Mouse (Mus musculus) neural tube, embryonic 13.5 days (tissue): ENCODE results near the gene Trmt2a. TPM values are rescaled to one million over a fixed set of nuclear protein-coding genes. Genes with fewer than 3 reads are reported as not detected.
"Not testable (repeated sequence)": the region's sequence is repeated elsewhere in the genome, so short reads cannot be mapped to it uniquely, and the experiment has no call there.

Experiments
- ATAC-seq: fragments of 200-750 bp; cut with Nextera tagmentation; 2 replicates; pipeline ENCODE4 v1.8.0; 2017; ENCODE audit warnings: low read depth, mild to moderate bottlenecking, moderate TSS enrichment, moderate library complexity
- H3K27ac ChIP-seq: fragments of 300-500 bp; sonication (generic); replicated peaks from 2 replicates; pipeline ENCODE4 v1.5.1; 2015; ENCODE audit warnings: moderate library complexity, mild to moderate bottlenecking, inconsistent platforms
- H3K27me3 ChIP-seq: fragments of 300-500 bp; sonication (generic); 2 replicates; pipeline ENCODE4 v1.6.1; 2015; ENCODE audit warnings: mild to moderate bottlenecking, inconsistent platforms
- H3K36me3 ChIP-seq: fragments of 300-500 bp; sonication (generic); 2 replicates; pipeline ENCODE4 v1.6.1; 2015; ENCODE audit warnings: mild to moderate bottlenecking, inconsistent platforms
- H3K4me1 ChIP-seq: fragments of 300-500 bp; sonication (generic); replicated peaks from 2 replicates; pipeline ENCODE4 v1.6.1; 2015; ENCODE audit warnings: inconsistent platforms
- H3K4me2 ChIP-seq: fragments of 300-500 bp; sonication (generic); 2 replicates; pipeline ENCODE4 v1.6.1; 2015; ENCODE audit warnings: inconsistent platforms, mild to moderate bottlenecking, moderate library complexity
- H3K4me3 ChIP-seq: fragments of 300-500 bp; sonication (generic); 2 replicates; pipeline ENCODE4 v1.5.1; 2015; ENCODE audit warnings: mild to moderate bottlenecking, inconsistent platforms
- H3K9ac ChIP-seq: fragments of 300-500 bp; sonication (generic); 2 replicates; pipeline ENCODE4 v1.6.1; 2015; ENCODE audit warnings: moderate library complexity, mild to moderate bottlenecking, inconsistent platforms
- H3K9me3 ChIP-seq: fragments of 300-500 bp; sonication (generic); 2 replicates; pipeline ENCODE4 v1.6.1; 2016; ENCODE audit warnings: inconsistent platforms
- WGBS: fragments of 180-500 bp; shearing (Covaris S2); methylation state at CpG from one replicate; pipeline ENCODE4 v1.1.7; 2015; 5-methylcytosine and 5-hydroxymethylcytosine counted together
- microRNA counts: library from miRNA; unstranded; fragments of <30 nt; microRNA quantifications from one replicate; lab custom pipeline; 2016
- microRNA-seq: library from miRNA; unstranded; fragments of <30 nt; microRNA quantifications from one replicate; pipeline ENCODE4, GENCODE M21; 2016
- polyA plus RNA-seq: library from polyadenylated mRNA; unstranded; fragments of >200 nt; fragmentation: Nextera tagmentation; extraction: Ambion mirVana; gene quantifications from 2 replicates; pipeline ENCODE4 v1.2.1, GENCODE M21; 2015

Trmt2a gene
- polyA plus RNA-seq, 1 experiment from 2014 or later, result 92.0 TPM

GRCm38 (mm10) chr16:18252736-18253135 lies 4.3 kb downstream of the Trmt2a start:
- Histone ChIP-seq H3K27ac (no peak overlapping the region), H3K9ac (no peak overlapping the region), H3K4me1 (peaks cover 29% of the 10 kb centered on the region), H3K27me3 (no peaks in the 10 kb centered on the region), H3K4me2 (no peak overlapping the region), H3K4me3 (no peak overlapping the region), H3K9me3 (no peaks in the 10 kb centered on the region), H3K36me3 (peaks cover 72% of the 10 kb centered on the region)
- no peak for ATAC-seq
- WGBS, result 82% methylated on average over 6 of the region's 6 CpGs

GRCm38 (mm10) chr16:18253866-18254265 lies 5.4 kb downstream of the Trmt2a start:
- H3K4me1 ChIP-seq, result peaks cover 27% of the 10 kb centered on the region
- no peak overlapping the region for H3K9ac ChIP-seq
- H3K27me3 ChIP-seq, result no peaks in the 10 kb centered on the region
- no peaks in the 10 kb centered on the region for H3K9me3 ChIP-seq
- no peak overlapping the region for H3K4me3 ChIP-seq
- peaks cover 81% of the 10 kb centered on the region for H3K36me3 ChIP-seq
- no peak overlapping the region for H3K27ac ChIP-seq
- H3K4me2 ChIP-seq, result no peak overlapping the region
- ATAC-seq, result no peak
- 93% methylated on average over 1 of the region's 1 CpGs for WGBS

- H3K27me3 ChIP-seq, result no peaks in the 10 kb centered on the region
- H3K4me1 ChIP-seq, result no peaks in the 10 kb centered on the region
- H3K27ac ChIP-seq, result no peak within 1 kb of the TSS
- no peaks in the 10 kb centered on the region for H3K9me3 ChIP-seq
- H3K36me3 ChIP-seq, result peaks cover 92% of the 10 kb centered on the region
- H3K4me3 ChIP-seq, result no peak within 1 kb of the TSS
- no peak within 1 kb of the TSS for H3K9ac ChIP-seq
- WGBS, result 94% methylated on average over 2 of the region's 2 CpGs
- H3K4me2 ChIP-seq, result no peak within 1 kb of the TSS
- ATAC-seq, result no peak
Measured at GRCm38 (mm10) chr16:18258221-18258620, 9.7 kb downstream of the Trmt2a start, which contains the start of gene Gm49776. Gm49776 (minus strand) TSS chr16:18258321.

- no peak overlapping the region for H3K27ac ChIP-seq
- no peak overlapping the region for H3K9ac ChIP-seq
- H3K4me3 ChIP-seq, result no peak overlapping the region
- peaks cover 87% of the 10 kb centered on the region for H3K36me3 ChIP-seq
- no peaks in the 10 kb centered on the region for H3K27me3 ChIP-seq
- WGBS, result 88% methylated on average over 2 of the region's 2 CpGs
- H3K9me3 ChIP-seq, result no peaks in the 10 kb centered on the region
- no peak overlapping the region for H3K4me2 ChIP-seq
- no peaks in the 10 kb centered on the region for H3K4me1 ChIP-seq
- ATAC-seq, result no peak
Measured at GRCm38 (mm10) chr16:18265024-18265423, 16.5 kb downstream of the Trmt2a start.

- Histone ChIP-seq H3K9ac (no peak overlapping the region), H3K27me3 (no peaks in the 10 kb centered on the region), H3K4me3 (no peak overlapping the region), H3K27ac (no peak overlapping the region), H3K4me2 (no peak overlapping the region), H3K9me3 (no peaks in the 10 kb centered on the region), H3K36me3 (peaks cover 93% of the 10 kb centered on the region), H3K4me1 (no peaks in the 10 kb centered on the region)
- no peak for ATAC-seq
- 86% methylated on average over 5 of the region's 5 CpGs for WGBS
Measured at GRCm38 (mm10) chr16:18268182-18268581, 19.7 kb downstream of the Trmt2a start.

GRCm38 (mm10) chr16:18275166-18275565 lies 26.7 kb downstream of the Trmt2a start:
- Histone ChIP-seq H3K36me3 (peaks cover 98% of the 10 kb centered on the region), H3K27ac (no peak overlapping the region), H3K4me1 (no peaks in the 10 kb centered on the region), H3K9me3 (no peaks in the 10 kb centered on the region), H3K9ac (no peak overlapping the region), H3K4me3 (no peak overlapping the region), H3K4me2 (no peak overlapping the region), H3K27me3 (no peaks in the 10 kb centered on the region)
- ATAC-seq, result no peak
- 87% methylated on average over 2 of the region's 2 CpGs for WGBS

- no peaks in the 10 kb centered on the region for H3K9me3 ChIP-seq
- peaks cover 23% of the 10 kb centered on the region for H3K36me3 ChIP-seq
- no peaks in the 10 kb centered on the region for H3K27me3 ChIP-seq
- 0% methylated on average over 4 of the region's 4 CpGs for WGBS
- peak overlapping the region; percentile 97 for H3K4me2 ChIP-seq
- no peak for ATAC-seq
- peak overlapping the region; percentile 94 for H3K9ac ChIP-seq
- H3K27ac ChIP-seq, result peak overlapping the region; percentile 55
- peaks cover 33% of the 10 kb centered on the region for H3K4me1 ChIP-seq
- H3K4me3 ChIP-seq, result peak overlapping the region; percentile 64
Measured at GRCm38 (mm10) chr16:18288166-18288565, 39.7 kb downstream of the Trmt2a start.

- peak; percentile 87 for ATAC-seq
- Histone ChIP-seq H3K9me3 (no peaks in the 10 kb centered on the region), H3K4me1 (peaks cover 33% of the 10 kb centered on the region), H3K9ac (peak overlapping the region; percentile 94), H3K27ac (peak overlapping the region; percentile 84), H3K27me3 (no peaks in the 10 kb centered on the region), H3K4me2 (peak overlapping the region; percentile 97), H3K4me3 (peak overlapping the region; percentile 64), H3K36me3 (peaks cover 18% of the 10 kb centered on the region)
- WGBS, result under 1% methylated on average over 29 of the region's 31 CpGs
Measured at GRCm38 (mm10) chr16:18288581-18289061, 40.1 kb downstream of the Trmt2a start.

GRCm38 (mm10) chr16:18289067-18289588 lies 40.6 kb downstream of the Trmt2a start, which contains the start of gene Dgcr8:
Dgcr8 (minus strand) TSS chr16:18289246.
- under 1% methylated on average over 69 of the region's 71 CpGs for WGBS
- Histone ChIP-seq H3K4me2 (peak within 1 kb of the TSS; percentile 97), H3K4me1 (peaks cover 33% of the 10 kb centered on the region), H3K4me3 (peak within 1 kb of the TSS; percentile 64), H3K27ac (peak within 1 kb of the TSS; percentile 84), H3K27me3 (no peaks in the 10 kb centered on the region), H3K9ac (peak within 1 kb of the TSS; percentile 94), H3K36me3 (peaks cover 13% of the 10 kb centered on the region), H3K9me3 (no peaks in the 10 kb centered on the region)
- peak; percentile 99 for ATAC-seq

GRCm38 (mm10) chr16:18289614-18290013 lies 41.1 kb downstream of the Trmt2a start:
- Histone ChIP-seq H3K4me1 (peaks cover 33% of the 10 kb centered on the region), H3K9ac (peak overlapping the region; percentile 62), H3K27ac (peak overlapping the region; percentile 62), H3K4me2 (peak overlapping the region; percentile 97), H3K4me3 (peak overlapping the region; percentile 64)
- H3K9me3 ChIP-seq, H3K27me3 ChIP-seq, H3K36me3 ChIP-seq: not testable (repeated sequence)
- WGBS, result 6% methylated on average over 10 of the region's 10 CpGs
- ATAC-seq, result peak; percentile 6; the same call in 1 of the 2 replicates

MicroRNAs within 50 kb of the gene (microRNA counts, 519-probe panel; counts per million panel counts)
- not detected for microRNA mmu-miR-1306 (lab: Ali Mortazavi, UCI)

Small RNA genes lying within 50 kb of the gene (microRNA-seq; reads per million reads assigned to microRNA genes)
- gene Gm24572, result 0.74 reads per million
- 119 reads per million, percentile 58 among the genes with 10 or more reads in this experiment for gene Mir1306

Other genes starting within 250 kb of the Trmt2a start
- gene Dgcr6, start 195.8 kb upstream of the Trmt2a start, polyA plus RNA-seq, result 170 and 172 TPM in 2 replicates
- 3.2 and 4.7 TPM in 2 replicates for gene Prodh, start 158.5 kb upstream of the Trmt2a start, polyA plus RNA-seq
- 19.6 and 23.9 TPM in 2 replicates for gene Rtn4r, start 121.0 kb upstream of the Trmt2a start, polyA plus RNA-seq
- not detected in 2 replicates for gene Ccdc188, start 30.8 kb upstream of the Trmt2a start, polyA plus RNA-seq
- gene Zdhhc8, start 13.5 kb upstream of the Trmt2a start, polyA plus RNA-seq, result 15.3 and 17.0 TPM in 2 replicates
- gene Ranbp1, start 53 bp downstream of the Trmt2a start, polyA plus RNA-seq, result 432 and 457 TPM in 2 replicates
- 1.2 and 4.8 TPM in 2 replicates for gene Gm49776, start 9.6 kb downstream of the Trmt2a start, polyA plus RNA-seq
- gene Dgcr8, start 40.6 kb downstream of the Trmt2a start, polyA plus RNA-seq, result 31.2 and 34.0 TPM in 2 replicates
- gene Tango2, start 99.4 kb downstream of the Trmt2a start, polyA plus RNA-seq, result 74.0 and 79.5 TPM in 2 replicates
- gene Arvcf, start 99.5 kb downstream of the Trmt2a start, polyA plus RNA-seq, result 85.2 and 93.6 TPM in 2 replicates
- 20.3 and 22.8 TPM in 2 replicates for gene Txnrd2, start 177.7 kb downstream of the Trmt2a start, polyA plus RNA-seq
- gene Comt, start 178.2 kb downstream of the Trmt2a start, polyA plus RNA-seq, result 86.4 and 93.2 TPM in 2 replicates